ENCODE assay signal across 27 mouse cellular contexts in the genomic region with DNA sequence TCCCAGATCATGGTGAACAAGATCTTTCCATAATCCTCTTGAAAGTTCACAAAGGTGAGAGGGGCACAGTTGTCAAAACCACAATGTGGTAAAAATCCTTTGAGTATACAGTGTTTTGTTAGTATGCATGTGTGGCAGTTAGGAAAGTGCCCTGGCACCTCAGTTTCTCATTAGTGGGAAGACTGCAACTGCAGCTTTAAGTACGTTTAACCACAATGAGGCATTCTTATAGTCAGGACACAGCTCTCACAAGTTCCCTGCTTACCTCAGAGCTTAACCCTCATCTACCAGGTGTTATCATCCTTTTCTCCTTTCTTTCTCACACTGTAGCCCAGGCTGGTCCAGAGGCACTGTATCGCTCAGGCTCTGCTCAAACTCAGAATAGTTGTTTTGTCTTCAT. TPM values are rescaled to one million over a fixed set of nuclear protein-coding genes. Genes with fewer than 3 reads are reported as not detected.
"Had no signal": no experiment of that assay in that cellular context is flagged by ENCODE, and none has a peak within 500 bp of the region (broad histone marks: within the 10 kb centered on the region; RNA-seq: fewer than 3 reads in every experiment).

No protein-coding gene starts in this region.

- H3K9me3 ChIP-seq: embryonic facial prominence, embryonic 10.5 days; embryonic facial prominence, embryonic 12.5 days; embryonic facial prominence, embryonic 13.5 days; embryonic facial prominence, embryonic 15.5 days; forebrain, embryonic 10.5 days; forebrain, embryonic 12.5 days; forebrain, embryonic 13.5 days; forebrain, embryonic 15.5 days had no signal

- H3K4me1 ChIP-seq: embryonic facial prominence, embryonic 10.5 days; embryonic facial prominence, embryonic 12.5 days; embryonic facial prominence, embryonic 13.5 days; embryonic facial prominence, embryonic 15.5 days; forebrain, embryonic 10.5 days; forebrain, embryonic 12.5 days; forebrain, embryonic 13.5 days; forebrain, embryonic 15.5 days had no signal

- ATAC-seq: forebrain, embryonic 13.5 days; forebrain, embryonic 14.5 days; forebrain, embryonic 15.5 days; forebrain, embryonic 16.5 days; forebrain, postnatal 0 days had no signal

- H3K4me2 ChIP-seq: embryonic facial prominence, embryonic 12.5 days; embryonic facial prominence, embryonic 13.5 days; embryonic facial prominence, embryonic 15.5 days; forebrain, embryonic 12.5 days; forebrain, embryonic 13.5 days; forebrain, embryonic 15.5 days had no signal

- H3K9ac ChIP-seq: embryonic facial prominence, embryonic 12.5 days; embryonic facial prominence, embryonic 13.5 days; embryonic facial prominence, embryonic 15.5 days; forebrain, embryonic 12.5 days; forebrain, embryonic 13.5 days; forebrain, embryonic 15.5 days; forebrain, postnatal 0 days had no signal

- H3K27ac ChIP-seq: embryonic facial prominence, embryonic 10.5 days; embryonic facial prominence, embryonic 12.5 days; embryonic facial prominence, embryonic 13.5 days; embryonic facial prominence, embryonic 15.5 days; forebrain, embryonic 10.5 days; forebrain, embryonic 12.5 days; forebrain, embryonic 13.5 days; forebrain, embryonic 15.5 days; gastrocnemius, adult 2 months had no signal

- H3K36me3 ChIP-seq: embryonic facial prominence, embryonic 12.5 days; embryonic facial prominence, embryonic 13.5 days; embryonic facial prominence, embryonic 15.5 days; forebrain, embryonic 12.5 days; forebrain, embryonic 15.5 days had no signal

- H3K27me3 ChIP-seq: embryonic facial prominence, embryonic 12.5 days; embryonic facial prominence, embryonic 13.5 days; embryonic facial prominence, embryonic 15.5 days; forebrain, embryonic 12.5 days; forebrain, embryonic 13.5 days; forebrain, embryonic 15.5 days had no signal

- DNase-seq: cerebellum, adult 2 months; cerebellum, adult 8-10 months; cerebellum, adult 9-10 months; cerebellum, adult 9-11 months; cerebellum, postnatal 10 days; cerebellum, postnatal 14 days; cerebellum, postnatal 25 days; cerebellum, postnatal 36 days; embryo, embryonic 11 days; forebrain, postnatal 0 days; gastrocnemius, adult 2 months; gastrocnemius, postnatal 10 days; gastrocnemius, postnatal 14 days; gastrocnemius, postnatal 25 days; gastrocnemius, postnatal 36 days; heart, adult 11 months had no signal

- H3K4me3 ChIP-seq: embryonic facial prominence, embryonic 10.5 days; embryonic facial prominence, embryonic 12.5 days; embryonic facial prominence, embryonic 13.5 days; embryonic facial prominence, embryonic 15.5 days; erythroblast, embryonic 14.5 days; forebrain, embryonic 10.5 days; forebrain, embryonic 12.5 days; forebrain, embryonic 13.5 days; forebrain, embryonic 15.5 days; gastrocnemius, adult 2 months had no signal

RNA-seq across cellular contexts. Expression of gene Ccdc18, which starts 28.1 kb away (rescaled TPM):
- total RNA-seq: gastrocnemius, adult 2 months had no signal
